Mouse (Mus musculus): ENCODE measurements at regions not wholly inside any gene's neighbourhood (a gene's known extent, or its start where the extent isn't known, plus 50 kb on each side); places are given as distances from the start of the nearest gene placed in this dataset.

GRCm38 (mm10) chrX:14592793-14593192, 381.8 kb downstream of the H2al1n start:
- DNase-seq (ENCODE audit: low read depth, low spot score), result no peak

DNA sequence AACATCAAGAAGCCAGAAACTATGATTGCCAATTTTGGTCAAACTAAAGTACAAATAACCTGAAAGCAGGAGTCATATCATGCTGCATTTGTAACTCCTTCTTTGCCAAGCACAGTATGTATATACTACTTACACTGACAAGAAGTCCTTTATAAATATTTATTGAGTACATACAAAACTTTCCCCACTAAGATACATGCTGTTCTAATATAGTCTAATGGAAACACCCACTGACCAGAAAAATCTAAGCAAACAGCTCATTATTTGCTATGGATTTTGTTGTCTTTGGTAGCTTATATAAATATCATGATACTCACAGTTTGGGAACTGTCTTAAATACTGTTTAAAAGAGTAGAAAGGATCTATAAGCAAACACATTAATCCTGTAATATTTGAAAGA, 385.9 kb downstream of the H2al1n start:
- no peak for DNase-seq (ENCODE audit: low read depth, low spot score)

GRCm38 (mm10) chrX:14601916-14602315, 391.0 kb downstream of the H2al1n start:
- no peak for DNase-seq (ENCODE audit: low read depth, low spot score)

GRCm38 (mm10) chrX:14609196-14609595, 398.2 kb downstream of the H2al1n start:
- DNase-seq (ENCODE audit: low read depth, low spot score), result no peak

GRCm38 (mm10) chrX:14628267-14628901, 417.4 kb downstream of the H2al1n start:
- peak; percentile 15 for DNase-seq (ENCODE audit: low read depth, low spot score)

DNA sequence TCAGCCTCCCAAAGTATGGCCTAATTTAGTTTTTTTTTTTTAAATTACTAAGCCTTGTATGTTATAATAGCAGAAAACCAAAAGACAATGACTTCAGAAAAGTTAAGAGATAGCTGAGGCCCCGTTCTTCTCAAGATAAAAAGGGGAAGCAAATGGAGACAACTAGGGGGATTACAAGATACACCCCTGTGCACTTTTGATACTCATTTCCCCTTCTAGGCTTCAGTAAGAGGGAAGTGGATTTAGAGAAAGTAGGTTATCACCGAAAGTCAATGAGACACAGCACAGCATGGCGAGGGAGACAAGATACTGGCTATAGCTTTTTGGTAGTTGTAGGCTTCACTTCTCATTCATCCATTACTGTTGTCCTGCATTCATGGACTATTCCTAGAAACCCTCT, 428.4 kb downstream of the H2al1n start:
- DNase-seq (ENCODE audit: low read depth, low spot score), result no peak

DNA sequence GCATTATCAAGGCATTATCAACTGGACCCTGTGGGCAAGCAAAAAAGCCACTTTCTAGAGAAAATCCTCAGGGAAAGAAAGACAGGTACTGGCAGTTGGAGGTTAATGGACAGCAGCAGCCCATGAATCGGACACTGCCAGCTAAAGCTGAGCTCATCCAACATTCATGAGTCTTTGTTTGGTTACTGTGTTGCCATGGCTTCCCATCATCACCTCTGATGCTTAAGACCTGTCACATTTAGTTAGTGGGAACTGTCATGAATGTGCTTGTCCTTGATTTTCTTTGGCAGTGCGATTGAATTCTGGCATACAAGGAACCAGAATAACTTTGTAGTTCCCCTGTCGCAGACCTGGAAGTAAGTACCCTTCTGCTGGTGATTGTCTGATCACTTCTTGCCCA, 453.9 kb downstream of the H2al1n start:
- no peak for DNase-seq (ENCODE audit: low read depth, low spot score)

GRCm38 (mm10) chrX:14696375-14696774, 485.4 kb downstream of the H2al1n start:
- DNase-seq (ENCODE audit: low read depth, low spot score), result no peak

DNA sequence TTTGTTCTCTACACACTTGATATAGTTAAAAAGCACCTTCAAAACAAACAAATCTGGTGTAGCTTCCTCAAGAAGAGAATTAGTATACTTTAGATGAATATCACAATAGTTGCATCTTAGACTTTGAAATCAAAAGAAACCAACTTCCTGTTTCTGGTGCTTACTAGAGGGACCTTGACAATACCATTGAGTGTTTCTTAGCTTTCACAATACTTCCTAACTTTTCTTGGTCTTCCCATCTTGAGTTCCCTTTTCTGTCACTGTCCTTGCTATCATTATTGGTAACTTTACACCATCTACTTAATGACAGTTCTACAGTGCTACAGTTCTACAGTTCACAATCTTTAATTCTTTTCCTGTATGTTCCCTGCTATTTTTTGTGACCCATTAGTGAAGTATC, 528.1 kb downstream of the H2al1n start:
- DNase-seq (ENCODE audit: low read depth, low spot score), result no peak

Data from skeletal muscle tissue, adult 2 months (tissue).